ENCODE assay signal across 1 mouse cellular context in the genomic region with DNA sequence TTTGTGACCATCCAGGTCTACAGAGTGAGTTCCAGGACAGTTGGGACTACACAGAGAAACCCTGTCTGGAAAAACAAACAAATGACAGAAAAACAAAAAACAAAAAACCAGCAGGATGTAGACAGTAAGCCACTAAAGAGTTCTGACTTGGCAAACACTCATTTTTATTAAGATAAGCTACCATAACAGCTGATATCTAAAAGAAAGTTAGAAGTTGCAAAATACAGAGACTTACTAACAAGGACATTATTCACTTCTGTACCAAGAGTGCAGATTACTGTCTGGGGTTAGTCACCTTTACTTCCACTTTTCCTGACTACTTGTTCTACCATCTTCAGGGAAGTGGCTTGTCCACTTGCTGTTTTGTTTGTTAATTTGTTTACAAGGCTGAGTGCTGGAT.
A peak's percentile ranks its signal among the peaks of the same experiment; 100 is the strongest.
TF ChIP-seq lines count a peak whose summit lies in the region.

No protein-coding gene starts in this region.

TF ChIP-seq in MEL, 35 proteins besides CTCF, POLR2A, EP300 and RAD21:
- TF ChIP-seq POLR2AphosphoS5 (IDR thresholded peaks at IDR 0.05; ENCODE audit: borderline replicate concordance, low read depth, low read length) (no peak), SIN3A (IDR thresholded peaks at IDR 0.05; ENCODE audit: low read length) (peak; percentile 76; the same call in 1 of the 2 replicates), MXI1 (IDR thresholded peaks at IDR 0.05; ENCODE audit: low read depth, low read length) (peak; percentile 42; the same call in 1 of the 2 replicates), ETS1 (IDR thresholded peaks at IDR 0.05; ENCODE audit: low read depth, low read length) (peak; percentile 96), CHD1 (IDR thresholded peaks at IDR 0.05; ENCODE audit: low read depth, low read length) (no peak), ZNF384 (IDR thresholded peaks at IDR 0.05; ENCODE audit: low read depth, low read length) (0 out of 2 replicates have a peak, but pooled peaks have one; percentile 36), GATA1 (IDR thresholded peaks at IDR 0.05; ENCODE audit: low read depth, low read length) (peak; percentile 68), RCOR1 (IDR thresholded peaks at IDR 0.05; ENCODE audit: low read depth, low read length) (peak; percentile 43; the same call in 1 of the 2 replicates), TCF12 (IDR thresholded peaks at IDR 0.05; ENCODE audit: low read depth, low read length) (0 out of 2 replicates have a peak, but pooled peaks have one; percentile 49), BHLHE40 (IDR thresholded peaks at IDR 0.05; ENCODE audit: borderline replicate concordance, low read depth, low read length) (peak; percentile 40; the same call in 1 of the 2 replicates), GABPA (IDR thresholded peaks at IDR 0.05; ENCODE audit: low read depth, low read length) (no peak), MAFK (IDR thresholded peaks at IDR 0.05; ENCODE audit: borderline replicate concordance, low read depth, low read length) (peak; percentile 28; the same call in 1 of the 2 replicates), ZKSCAN1 (IDR thresholded peaks at IDR 0.05; ENCODE audit: low read depth, low read length) (no peak)
